ENCODE assay signal across 8 mouse cellular contexts in the genomic region with DNA sequence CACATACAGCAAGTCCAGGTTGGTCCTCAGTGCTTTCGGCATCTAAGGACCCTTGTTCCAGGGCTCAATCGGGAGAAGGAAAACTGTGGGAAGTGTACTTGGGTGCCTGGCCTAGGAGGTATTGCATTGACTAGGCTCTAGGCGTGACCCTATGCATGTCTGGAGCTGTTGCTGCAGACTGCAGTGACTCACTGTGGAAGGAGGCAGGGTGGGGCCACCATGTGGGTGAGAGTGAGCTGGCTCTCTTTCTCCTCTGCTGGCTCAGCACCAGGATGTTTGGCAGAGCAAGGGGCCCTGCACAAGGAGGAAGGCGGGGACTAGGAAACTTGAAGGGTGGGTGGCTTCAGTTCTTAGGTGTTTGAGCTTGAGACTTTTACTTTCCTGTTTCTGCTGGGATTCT. TPM values are rescaled to one million over a fixed set of nuclear protein-coding genes. Genes with fewer than 3 reads are reported as not detected.
DNase-seq lines count a peak whose midpoint lies in the region; ATAC-seq lines count a peak whose summit lies in the region.

No protein-coding gene starts in this region.

- WGBS in midbrain, embryonic 14.5 days = 79% methylated on average over 4 of the region's 4 CpGs
- WGBS in midbrain, embryonic 11.5 days = 78% methylated on average over 4 of the region's 4 CpGs
- WGBS in embryonic facial prominence, embryonic 11.5 days = 65% methylated on average over 4 of the region's 4 CpGs
- WGBS in heart, embryonic 12.5 days = 41% methylated on average over 4 of the region's 4 CpGs
- 29% methylated on average over 4 of the region's 4 CpGs for WGBS in lung, embryonic 15.5 days

- no peak for ATAC-seq in midbrain, embryonic 14.5 days (ENCODE audit: low FRiP score, low TSS enrichment)
- ATAC-seq in midbrain, embryonic 11.5 days (ENCODE audit: low FRiP score) = no peak
- ATAC-seq in embryonic facial prominence, embryonic 11.5 days (replicated peaks; ENCODE audit: insufficient number of reproducible peaks, low FRiP score, low TSS enrichment, low read depth) = 0 out of 2 replicates have a peak, but pooled peaks have one; percentile 45
- peak; percentile 86 for ATAC-seq in heart, embryonic 12.5 days (ENCODE audit: insufficient number of reproducible peaks, low FRiP score)
- peak; percentile 89 for ATAC-seq in lung, embryonic 15.5 days (ENCODE audit: borderline replicate concordance, extremely low read depth, low FRiP score, low TSS enrichment)

- H3K4me1 ChIP-seq in midbrain, embryonic 14.5 days (ENCODE audit: control insufficient read depth, insufficient read depth, low read length) = no peaks in the 10 kb centered on the region
- no peaks in the 10 kb centered on the region for H3K4me1 ChIP-seq in midbrain, embryonic 11.5 days (ENCODE audit: control insufficient read depth, insufficient read depth, low read length)
- H3K4me1 ChIP-seq in embryonic facial prominence, embryonic 11.5 days (ENCODE audit: control insufficient read depth, insufficient read depth, low read length) = no peaks in the 10 kb centered on the region; the same call in 1 of the 2 replicates
- H3K4me1 ChIP-seq in heart, embryonic 12.5 days (replicated peaks) = peaks cover 59% of the 10 kb centered on the region
- H3K4me1 ChIP-seq in lung, embryonic 15.5 days = peaks cover 41% of the 10 kb centered on the region

- H3K27ac ChIP-seq in midbrain, embryonic 14.5 days (replicated peaks; ENCODE audit: low read depth, low read length) = no peak overlapping the region
- no peak overlapping the region for H3K27ac ChIP-seq in midbrain, embryonic 11.5 days (ENCODE audit: low read depth, low read length)
- no peak overlapping the region for H3K27ac ChIP-seq in embryonic facial prominence, embryonic 11.5 days (replicated peaks; ENCODE audit: low read depth, low read length)
- peak overlapping the region; percentile 71 for H3K27ac ChIP-seq in heart, embryonic 12.5 days (ENCODE audit: poor library complexity, severe bottlenecking)
- H3K27ac ChIP-seq in lung, embryonic 15.5 days = peak overlapping the region; percentile 90

- no peak overlapping the region for H3K4me3 ChIP-seq in midbrain, embryonic 14.5 days (replicated peaks; ENCODE audit: low read depth, low read length)
- H3K4me3 ChIP-seq in midbrain, embryonic 11.5 days (ENCODE audit: low read depth, low read length) = no peak overlapping the region
- H3K4me3 ChIP-seq in embryonic facial prominence, embryonic 11.5 days (ENCODE audit: low read depth, low read length) = no peak overlapping the region
- H3K4me3 ChIP-seq in heart, embryonic 12.5 days = no peak overlapping the region
- no peak overlapping the region for H3K4me3 ChIP-seq in lung, embryonic 15.5 days

- no peaks in the 10 kb centered on the region for H3K27me3 ChIP-seq in midbrain, embryonic 14.5 days (ENCODE audit: control insufficient read depth, insufficient read depth, low read length)
- H3K27me3 ChIP-seq in midbrain, embryonic 11.5 days (ENCODE audit: control insufficient read depth, insufficient read depth, low read length) = no peaks in the 10 kb centered on the region
- H3K27me3 ChIP-seq in embryonic facial prominence, embryonic 11.5 days (ENCODE audit: control insufficient read depth, insufficient read depth, low read length) = no peaks in the 10 kb centered on the region
- no peaks in the 10 kb centered on the region for H3K27me3 ChIP-seq in heart, embryonic 12.5 days (replicated peaks)
- no peaks in the 10 kb centered on the region for H3K27me3 ChIP-seq in lung, embryonic 15.5 days

- no peak overlapping the region for H3K9ac ChIP-seq in midbrain, embryonic 14.5 days (replicated peaks; ENCODE audit: low read length)
- H3K9ac ChIP-seq in midbrain, embryonic 11.5 days (ENCODE audit: low read length) = no peak overlapping the region
- H3K9ac ChIP-seq in embryonic facial prominence, embryonic 11.5 days (replicated peaks; ENCODE audit: low read length) = no peak overlapping the region
- peak overlapping the region; percentile 13; the same call in 1 of the 2 replicates for H3K9ac ChIP-seq in heart, embryonic 12.5 days
- H3K9ac ChIP-seq in lung, embryonic 15.5 days = no peak overlapping the region

- no peak overlapping the region for H3K4me2 ChIP-seq in midbrain, embryonic 14.5 days (ENCODE audit: low read length)
- no peak overlapping the region for H3K4me2 ChIP-seq in midbrain, embryonic 11.5 days
- no peak overlapping the region for H3K4me2 ChIP-seq in embryonic facial prominence, embryonic 11.5 days (ENCODE audit: low read depth, low read length)
- peak overlapping the region; percentile 27 for H3K4me2 ChIP-seq in heart, embryonic 12.5 days
- H3K4me2 ChIP-seq in lung, embryonic 15.5 days = peak overlapping the region; percentile 36; the same call in 1 of the 2 replicates

- H3K36me3 ChIP-seq in midbrain, embryonic 14.5 days (ENCODE audit: control insufficient read depth, insufficient read depth, low read length) = no peaks in the 10 kb centered on the region
- H3K36me3 ChIP-seq in midbrain, embryonic 11.5 days (ENCODE audit: control insufficient read depth, insufficient read depth, low read length) = no peaks in the 10 kb centered on the region
- H3K36me3 ChIP-seq in embryonic facial prominence, embryonic 11.5 days (replicated peaks; ENCODE audit: control insufficient read depth, insufficient read depth, low read depth, low read length) = no peaks in the 10 kb centered on the region
- peaks cover 32% of the 10 kb centered on the region for H3K36me3 ChIP-seq in heart, embryonic 12.5 days
- H3K36me3 ChIP-seq in lung, embryonic 15.5 days = peaks cover 27% of the 10 kb centered on the region

- H3K9me3 ChIP-seq in midbrain, embryonic 14.5 days (ENCODE audit: control insufficient read depth, low read length) = no peaks in the 10 kb centered on the region
- no peaks in the 10 kb centered on the region for H3K9me3 ChIP-seq in midbrain, embryonic 11.5 days (ENCODE audit: control insufficient read depth, low read length)
- H3K9me3 ChIP-seq in embryonic facial prominence, embryonic 11.5 days (replicated peaks; ENCODE audit: control insufficient read depth, low read length) = no peaks in the 10 kb centered on the region
- H3K9me3 ChIP-seq in heart, embryonic 12.5 days (replicated peaks) = no peaks in the 10 kb centered on the region
- no peaks in the 10 kb centered on the region for H3K9me3 ChIP-seq in lung, embryonic 15.5 days

- peak; percentile 42 for DNase-seq in midbrain, embryonic 14.5 days
- no peak for DNase-seq in midbrain, embryonic 11.5 days (ENCODE audit: low spot score, missing footprints)
- DNase-seq in embryonic facial prominence, embryonic 11.5 days (ENCODE audit: low spot score) = peak; percentile 38
- peak; percentile 87 for DNase-seq in kidney, postnatal 10 days
- peak; percentile 68 to 74 for DNase-seq in right cerebral cortex, postnatal 36 days (ENCODE audit: low spot score in 2 of 2)
- peak; percentile 89 to 95 for DNase-seq in urinary bladder, postnatal 36 days (ENCODE audit: low spot score in 2 of 2)

RNA-seq across cellular contexts. Expression of gene Ahnak, which starts 8.5 kb away (rescaled TPM):
- 1.2 and 4.2 TPM in 2 replicates for polyA plus RNA-seq in midbrain, embryonic 14.5 days (2014; fragmentation: Nextera tagmentation; extraction: Ambion mirVana)
- polyA plus RNA-seq in midbrain, embryonic 11.5 days (2014; fragmentation: Nextera tagmentation; extraction: Ambion mirVana) = 5.0 and 6.3 TPM in 2 replicates
- 10.6 and 11.5 TPM in 2 replicates for polyA plus RNA-seq in embryonic facial prominence, embryonic 11.5 days (2014; fragmentation: Nextera tagmentation; extraction: Ambion mirVana)
- polyA plus RNA-seq in heart, embryonic 12.5 days (2016; fragmentation: Nextera tagmentation; extraction: Ambion mirVana) = 26.0 and 27.1 TPM in 2 replicates
- 24.7 and 25.6 TPM in 2 replicates for polyA plus RNA-seq in lung, embryonic 15.5 days (2015; fragmentation: Nextera tagmentation; extraction: Ambion mirVana)

RNA-seq across cellular contexts. Expression of gene Eef1g, which starts 30.7 kb away (rescaled TPM):
- 308 and 311 TPM in 2 replicates for polyA plus RNA-seq in midbrain, embryonic 14.5 days (2014; fragmentation: Nextera tagmentation; extraction: Ambion mirVana)
- 435 and 439 TPM in 2 replicates for polyA plus RNA-seq in midbrain, embryonic 11.5 days (2014; fragmentation: Nextera tagmentation; extraction: Ambion mirVana)
- 535 and 538 TPM in 2 replicates for polyA plus RNA-seq in embryonic facial prominence, embryonic 11.5 days (2014; fragmentation: Nextera tagmentation; extraction: Ambion mirVana)
- 281 and 282 TPM in 2 replicates for polyA plus RNA-seq in heart, embryonic 12.5 days (2016; fragmentation: Nextera tagmentation; extraction: Ambion mirVana)
- polyA plus RNA-seq in lung, embryonic 15.5 days (2015; fragmentation: Nextera tagmentation; extraction: Ambion mirVana) = 420 and 427 TPM in 2 replicates

RNA-seq across cellular contexts. Expression of gene Tut1, which starts 43.9 kb away (rescaled TPM):
- polyA plus RNA-seq in midbrain, embryonic 14.5 days (2014; fragmentation: Nextera tagmentation; extraction: Ambion mirVana) = 20.0 and 25.0 TPM in 2 replicates
- 23.5 and 28.4 TPM in 2 replicates for polyA plus RNA-seq in midbrain, embryonic 11.5 days (2014; fragmentation: Nextera tagmentation; extraction: Ambion mirVana)
- polyA plus RNA-seq in embryonic facial prominence, embryonic 11.5 days (2014; fragmentation: Nextera tagmentation; extraction: Ambion mirVana) = 25.5 and 28.0 TPM in 2 replicates
- 17.1 and 19.4 TPM in 2 replicates for polyA plus RNA-seq in heart, embryonic 12.5 days (2016; fragmentation: Nextera tagmentation; extraction: Ambion mirVana)
- 28.4 and 29.7 TPM in 2 replicates for polyA plus RNA-seq in lung, embryonic 15.5 days (2015; fragmentation: Nextera tagmentation; extraction: Ambion mirVana)

RNA-seq across cellular contexts. Expression of gene Mta2, which starts 55.9 kb away (rescaled TPM):
- polyA plus RNA-seq in midbrain, embryonic 14.5 days (2014; fragmentation: Nextera tagmentation; extraction: Ambion mirVana) = 38.0 and 62.2 TPM in 2 replicates
- polyA plus RNA-seq in midbrain, embryonic 11.5 days (2014; fragmentation: Nextera tagmentation; extraction: Ambion mirVana) = 50.9 and 56.0 TPM in 2 replicates
- 57.5 and 57.6 TPM in 2 replicates for polyA plus RNA-seq in embryonic facial prominence, embryonic 11.5 days (2014; fragmentation: Nextera tagmentation; extraction: Ambion mirVana)
- polyA plus RNA-seq in heart, embryonic 12.5 days (2016; fragmentation: Nextera tagmentation; extraction: Ambion mirVana) = 106 and 115 TPM in 2 replicates
- polyA plus RNA-seq in lung, embryonic 15.5 days (2015; fragmentation: Nextera tagmentation; extraction: Ambion mirVana) = 165 and 173 TPM in 2 replicates

Comparison
In these comparisons a context has a peak if more than half of its experiments do, and no peak if none do; other contexts are left out.
1. ATAC-seq: peak in embryonic facial prominence, embryonic 11.5 days (single experiment), heart, embryonic 12.5 days (single experiment) and lung, embryonic 15.5 days (single experiment); none in midbrain, embryonic 14.5 days (single experiment) and midbrain, embryonic 11.5 days (single experiment).
2. H3K27ac ChIP-seq: peak in heart, embryonic 12.5 days (single experiment) and lung, embryonic 15.5 days (single experiment); none in midbrain, embryonic 14.5 days (single experiment), midbrain, embryonic 11.5 days (single experiment) and embryonic facial prominence, embryonic 11.5 days (single experiment).
3. H3K4me2 ChIP-seq: peak in heart, embryonic 12.5 days (single experiment) and lung, embryonic 15.5 days (single experiment); none in midbrain, embryonic 14.5 days (single experiment), midbrain, embryonic 11.5 days (single experiment) and embryonic facial prominence, embryonic 11.5 days (single experiment).